Mouse (Mus musculus) liver, embryonic 14.5 days (tissue): ENCODE measurements at regions not wholly inside any gene's neighbourhood (a gene's known extent, or its start where the extent isn't known, plus 50 kb on each side); places are given as distances from the start of the nearest gene placed in this dataset.

Experiments
- CTCF ChIP-seq: IDR thresholded peaks from 2 replicates; pipeline ENCODE4 v1.5.1; 2016; ENCODE audit warnings: antibody characterized with exemption, low read depth, control low read depth
- EP300 ChIP-seq: IDR thresholded peaks from 2 replicates; pipeline ENCODE4 v1.6.1; 2016; ENCODE audit warnings: antibody characterized with exemption, low read depth

GRCm38 (mm10) chr5:126816069-126816468 is 425.5 kb upstream of the Tmem132c start:
- no peak for TF ChIP-seq CTCF
- no peak for TF ChIP-seq EP300
